Mouse (Mus musculus): ENCODE measurements around the gene Olfr1367.

DNA sequence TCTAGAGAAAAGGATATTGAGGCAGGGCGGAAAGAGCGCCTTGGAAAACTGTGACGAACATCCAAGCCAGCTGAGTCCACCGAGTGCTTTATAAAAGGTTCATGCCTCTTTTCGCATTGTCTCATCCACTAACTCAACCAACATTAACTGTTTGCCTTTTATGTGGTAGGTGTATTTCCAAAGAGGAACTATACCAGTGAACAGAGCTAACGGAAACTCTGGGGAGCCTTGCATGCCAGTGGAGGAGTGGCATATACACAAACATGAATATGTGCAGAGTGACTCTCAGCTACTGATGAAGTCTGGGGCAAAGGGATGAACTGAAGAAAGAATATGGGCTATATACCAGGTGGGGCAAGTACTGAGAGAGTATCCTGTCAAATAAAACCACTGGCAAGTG is 23.3 kb upstream of the Olfr1367 start:
- TF ChIP-seq CTCF (IDR thresholded peaks at IDR 0.05; ENCODE audit: borderline replicate concordance, extremely low read depth, insufficient read depth, insufficient read length) (no peak), POLR2A (IDR thresholded peaks at IDR 0.05; ENCODE audit: borderline replicate concordance, extremely low read depth, insufficient read depth, insufficient read length, poor library complexity, severe bottlenecking) (no peak)
